Mouse (Mus musculus): Measurements from ENCODE around the gene E130114P18Rik.

DNA sequence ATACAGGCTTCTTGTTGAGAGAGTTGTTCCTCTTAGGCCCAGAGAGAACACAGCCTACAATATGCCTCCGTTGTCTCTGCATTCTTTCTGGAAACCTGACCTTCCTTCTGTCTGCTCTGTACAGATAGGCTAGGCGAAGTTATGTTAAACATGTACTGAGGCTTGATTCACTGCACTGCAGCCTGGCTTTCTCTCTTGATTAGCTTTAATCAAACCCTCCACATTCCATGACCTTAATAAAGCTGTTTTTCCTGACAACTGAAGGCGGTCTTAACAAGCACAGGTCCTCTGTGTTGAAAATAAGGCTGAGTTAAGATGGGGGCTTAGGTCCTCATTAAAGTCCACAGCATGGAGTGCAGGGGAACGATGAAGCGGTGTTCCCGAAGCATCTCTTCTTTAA is 49.2 kb upstream of the E130114P18Rik start:
- TF ChIP-seq GATA1 (IDR thresholded peaks at IDR 0.05; ENCODE audit: borderline replicate concordance, low read length): no peak
- TF ChIP-seq FLI1 (IDR thresholded peaks at IDR 0.05; ENCODE audit: low read length): no peak
